Mouse (Mus musculus) yolk sac, embryonic 10.5 days (tissue): ENCODE results near the gene Rcor3.

ENCODE experiments used
- DNase-seq: peaks from one replicate; pipeline ENCODE4 v3.0.0-alpha.2; 2017; ENCODE audit warnings: low spot score

Rcor3 gene

DNA sequence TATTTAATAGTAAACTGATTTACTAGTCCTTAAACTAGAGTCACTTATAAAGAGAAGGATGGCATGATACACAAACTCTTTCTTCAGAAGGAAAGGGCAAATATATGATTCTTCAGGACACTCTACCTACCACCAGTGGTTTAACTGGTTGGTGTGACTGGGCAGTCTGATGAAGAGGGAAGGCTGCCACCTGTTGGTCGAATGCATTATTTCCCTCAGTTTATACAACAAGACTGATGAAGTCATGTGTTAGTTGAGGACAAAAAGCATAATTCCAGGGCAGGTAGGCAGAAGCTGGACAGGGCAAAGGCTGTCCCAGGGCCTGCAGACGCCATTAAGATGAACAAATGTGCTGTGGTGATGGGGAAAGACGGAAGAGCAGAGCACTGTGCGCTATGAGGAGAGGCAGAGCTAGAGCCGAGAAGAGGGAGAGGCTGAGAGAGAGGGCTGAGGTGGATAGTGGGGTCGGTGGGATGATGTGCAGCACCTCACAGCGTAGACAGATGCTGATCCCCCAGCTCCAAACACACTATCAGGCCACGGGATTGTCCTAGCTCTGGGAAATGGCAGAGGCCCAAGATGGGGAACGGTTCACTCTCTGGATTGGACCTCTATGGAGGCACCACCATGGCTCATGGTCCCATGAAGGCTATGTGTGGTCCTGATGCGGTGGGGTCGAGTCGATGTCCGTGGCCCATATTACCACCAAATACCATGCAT, 43.3 kb downstream of the Rcor3 start:
- DNase-seq = no peak

DNA sequence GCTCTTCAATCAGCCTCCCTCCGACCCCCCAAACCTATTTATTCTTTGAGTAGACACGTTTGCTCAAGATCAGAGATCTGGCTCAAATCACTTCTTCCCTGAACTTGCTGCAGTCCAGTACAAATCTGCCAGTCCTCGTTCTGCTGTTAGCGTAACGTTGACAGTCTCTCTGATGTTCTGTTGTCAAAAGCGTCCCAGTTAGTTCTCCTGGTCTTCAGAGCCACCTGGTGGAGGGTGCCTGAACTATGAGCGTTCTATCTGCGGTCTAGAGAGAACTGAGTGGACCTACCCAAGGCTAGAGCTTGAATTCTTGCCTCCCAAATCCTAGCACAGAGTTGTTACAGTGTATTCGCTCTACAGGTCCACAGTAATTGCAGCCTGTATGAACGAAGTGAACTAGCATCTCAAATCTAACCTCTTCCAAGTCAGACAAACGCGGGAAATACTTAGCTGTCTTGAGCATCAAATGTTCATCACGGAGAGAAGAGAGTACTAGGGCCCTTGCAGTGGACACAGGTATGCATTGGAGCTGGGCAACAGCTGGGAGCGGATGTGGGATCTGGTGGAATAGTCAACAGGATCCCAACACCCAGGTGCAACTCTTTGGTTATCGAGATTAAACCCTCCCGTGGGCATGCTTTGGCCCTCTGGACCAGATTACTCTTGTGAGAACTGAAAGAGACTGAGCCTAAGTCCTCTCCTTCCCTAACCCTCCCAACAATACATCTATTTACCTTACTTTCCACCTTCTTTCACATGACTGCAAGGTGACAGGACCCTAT, 44.8 kb downstream of the Rcor3 start:
- peak; percentile 77 for DNase-seq

- peak; percentile 96 for DNase-seq
Measured at GRCm38 (mm10) chr1:192091806-192092772, 45.8 kb downstream of the Rcor3 start, which contains the start of gene Traf5. Gene Traf5 (minus strand): TSS chr1:192092559.

DNA sequence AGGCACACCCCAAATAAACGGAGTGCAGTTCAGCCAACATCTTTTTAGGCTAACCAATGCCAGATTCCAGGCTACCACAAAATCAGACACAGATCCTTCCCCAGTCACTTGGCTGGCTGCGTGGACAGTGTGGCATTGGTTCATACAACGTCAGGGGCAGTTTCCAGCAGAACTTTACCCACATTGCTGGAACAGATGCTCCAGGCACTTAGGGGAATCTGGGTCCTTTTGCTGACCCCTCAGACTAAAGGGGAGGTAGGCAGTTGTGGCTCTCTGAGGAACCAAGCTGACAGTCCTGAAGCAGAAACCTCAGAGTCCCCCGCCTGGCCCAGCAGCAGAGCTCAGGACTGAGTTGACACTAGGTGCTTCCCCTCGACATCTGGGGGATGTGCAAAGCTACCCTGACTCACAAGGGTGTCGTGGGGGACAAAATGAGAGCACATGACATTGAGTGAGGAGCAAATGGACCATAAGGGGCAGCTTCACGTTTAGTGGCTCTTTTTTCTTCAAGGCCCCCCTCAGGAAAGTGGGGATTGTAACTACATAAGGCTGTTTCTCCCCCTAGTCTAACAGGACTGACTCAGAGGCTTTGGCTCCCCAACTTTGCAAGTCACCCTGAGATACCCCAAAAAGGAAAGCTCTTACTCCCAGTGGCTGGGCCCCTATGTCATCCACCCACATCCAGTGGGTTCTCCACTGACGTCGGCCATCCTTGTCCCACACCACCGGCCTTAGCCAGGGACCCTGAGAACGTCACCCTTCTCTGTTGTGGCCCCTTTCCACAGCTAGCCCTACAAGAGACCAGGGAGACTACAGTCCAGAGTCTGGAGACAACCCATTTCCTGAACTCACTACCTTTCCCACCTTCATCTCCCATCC, 46.9 kb downstream of the Rcor3 start:
- no peak for DNase-seq

DNA sequence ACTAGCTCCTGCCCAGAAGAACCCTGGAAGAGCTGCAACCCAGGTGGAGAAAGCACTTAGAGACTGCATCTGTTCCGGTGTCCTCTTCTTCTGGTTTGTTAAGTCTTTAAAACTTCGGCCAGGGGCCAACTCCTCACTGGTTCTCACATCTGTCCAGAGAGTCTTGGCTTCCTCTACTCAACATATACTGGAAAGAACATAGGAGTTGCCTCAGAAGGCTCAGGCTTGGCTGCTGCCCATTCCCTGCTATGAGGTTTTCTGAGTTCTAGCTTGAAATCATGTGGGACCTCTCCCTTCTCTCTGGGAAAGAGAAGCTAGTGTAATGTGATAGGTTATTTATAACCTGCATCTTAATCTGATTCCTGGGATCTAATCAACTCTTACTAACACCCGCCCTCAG, 47.6 kb downstream of the Rcor3 start:
- DNase-seq = no peak

GRCm38 (mm10) chr1:192089208-192090166, 48.4 kb downstream of the Rcor3 start:
- DNase-seq = no peak

GRCm38 (mm10) chr1:192088011-192088410, 49.9 kb downstream of the Rcor3 start:
- DNase-seq = no peak

DNA sequence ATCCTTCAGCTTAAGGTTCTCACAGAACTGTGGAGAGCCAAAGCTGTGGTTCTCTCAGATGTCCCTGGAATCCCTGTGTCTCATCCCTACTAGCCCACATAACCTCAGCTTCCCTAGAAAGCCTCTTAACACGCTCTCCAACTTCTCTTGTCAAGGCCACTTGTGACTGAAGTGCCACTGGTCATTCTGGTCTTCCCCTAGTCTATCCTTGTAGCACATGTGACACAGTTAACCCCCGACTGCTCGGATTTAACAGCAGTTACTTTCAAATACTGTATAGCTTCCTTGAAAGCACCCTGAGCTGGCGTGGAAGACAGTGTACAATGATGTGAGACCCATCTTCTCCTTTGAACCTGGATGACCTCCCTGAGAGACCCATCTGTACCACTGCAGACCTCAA, 50.8 kb downstream of the Rcor3 start:
- DNase-seq = no peak

DNA sequence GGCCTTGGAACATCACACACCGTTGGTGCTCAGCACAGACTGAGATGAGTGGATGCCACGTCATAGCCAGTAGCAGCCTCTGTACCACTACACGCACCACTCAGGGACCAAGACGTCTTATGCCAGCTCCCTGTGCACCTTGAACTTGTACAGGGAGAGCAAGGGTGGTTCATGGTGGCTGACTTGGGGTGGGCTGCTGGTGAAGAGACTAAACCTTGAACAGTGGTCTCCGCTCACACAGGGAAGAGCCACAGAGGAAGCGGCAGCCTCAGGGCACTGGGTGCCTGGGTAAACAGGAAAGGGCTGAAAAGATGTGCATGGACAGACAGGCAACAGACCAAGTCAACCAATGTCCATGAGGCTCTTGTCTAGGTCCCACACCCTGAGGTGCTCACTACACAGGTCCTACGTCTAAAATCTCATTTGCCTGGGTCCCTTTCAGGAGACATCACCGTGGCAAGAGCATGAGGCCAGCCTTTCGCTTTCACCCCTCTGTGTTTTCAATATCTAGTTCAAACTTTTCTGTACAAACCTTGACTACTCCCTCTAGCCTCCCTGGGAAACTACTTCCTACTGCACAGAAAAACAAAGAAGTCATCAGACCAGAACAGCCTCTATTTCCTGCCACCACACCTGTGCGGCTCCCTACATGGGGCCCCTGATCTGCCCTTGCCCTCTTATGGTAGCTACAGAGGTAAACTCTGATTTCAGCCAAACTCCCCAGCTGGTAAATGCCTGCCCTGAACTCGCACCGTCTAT, 51.4 kb downstream of the Rcor3 start:
- DNase-seq = no peak

DNA sequence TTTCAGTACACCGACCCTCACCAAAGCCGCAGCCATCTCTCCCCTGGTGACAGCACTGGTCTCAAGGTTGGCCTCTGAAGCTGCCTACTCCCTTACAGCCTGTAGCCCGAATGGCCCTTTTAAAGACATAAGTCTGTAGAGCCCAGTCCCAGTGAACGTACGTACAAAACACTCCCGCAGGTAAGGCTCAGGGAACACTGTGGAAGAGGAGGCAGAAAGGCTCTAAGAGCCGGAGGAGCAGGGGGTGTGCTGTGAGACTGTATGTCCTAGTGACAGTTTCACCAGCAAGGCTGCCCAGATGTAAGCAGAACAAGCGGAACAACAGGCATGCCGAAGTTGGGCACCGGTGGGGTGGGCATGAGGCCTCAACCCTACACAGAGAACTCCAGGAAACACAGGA, 52.6 kb downstream of the Rcor3 start:
- DNase-seq = no peak

GRCm38 (mm10) chr1:192082646-192083045, 55.2 kb downstream of the Rcor3 start:
- DNase-seq = no peak

DNA sequence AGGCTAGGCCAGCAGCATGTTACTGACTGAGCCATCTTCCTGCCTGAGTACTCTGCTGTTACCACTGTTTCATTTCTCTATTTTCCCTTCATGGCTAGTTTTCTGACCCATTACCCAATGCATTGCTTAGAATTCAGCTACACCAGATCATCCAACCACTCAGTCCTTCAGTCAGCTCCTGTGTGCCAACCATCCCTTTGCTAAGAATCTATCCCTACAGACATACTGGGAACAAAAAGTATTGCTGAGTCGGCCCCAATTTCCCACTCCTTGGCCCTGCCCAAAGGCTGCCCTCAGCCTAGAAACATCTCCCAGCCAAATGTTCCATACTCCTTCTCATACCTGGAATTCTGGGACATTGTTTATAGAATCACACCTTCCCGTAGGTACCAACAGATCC, 56.7 kb downstream of the Rcor3 start:
- no peak for DNase-seq

- no peak for DNase-seq
Measured at GRCm38 (mm10) chr1:192079121-192079520, 58.7 kb downstream of the Rcor3 start.

DNA sequence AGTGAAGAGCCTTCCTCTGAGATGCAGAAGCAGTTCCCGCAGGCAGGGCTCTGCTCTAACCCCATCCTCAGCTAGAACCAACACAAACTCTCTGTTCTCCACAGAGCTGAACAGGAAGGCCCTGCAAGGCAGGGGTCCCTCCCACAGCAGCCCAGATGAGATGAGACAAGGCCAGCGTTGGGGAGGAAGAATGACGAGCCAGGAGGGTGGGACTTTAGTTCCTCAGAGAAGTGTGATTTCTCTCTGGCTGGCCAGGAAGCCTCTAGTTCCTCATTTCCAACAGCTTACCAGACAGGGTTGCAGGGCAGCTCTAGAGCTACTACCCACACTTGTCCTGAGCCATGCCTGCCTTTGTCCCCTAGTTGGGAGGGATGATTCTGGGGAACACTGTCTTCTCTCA, 59.5 kb downstream of the Rcor3 start:
- DNase-seq = no peak

GRCm38 (mm10) chr1:192076796-192077535, 60.9 kb downstream of the Rcor3 start:
- DNase-seq = no peak

DNA sequence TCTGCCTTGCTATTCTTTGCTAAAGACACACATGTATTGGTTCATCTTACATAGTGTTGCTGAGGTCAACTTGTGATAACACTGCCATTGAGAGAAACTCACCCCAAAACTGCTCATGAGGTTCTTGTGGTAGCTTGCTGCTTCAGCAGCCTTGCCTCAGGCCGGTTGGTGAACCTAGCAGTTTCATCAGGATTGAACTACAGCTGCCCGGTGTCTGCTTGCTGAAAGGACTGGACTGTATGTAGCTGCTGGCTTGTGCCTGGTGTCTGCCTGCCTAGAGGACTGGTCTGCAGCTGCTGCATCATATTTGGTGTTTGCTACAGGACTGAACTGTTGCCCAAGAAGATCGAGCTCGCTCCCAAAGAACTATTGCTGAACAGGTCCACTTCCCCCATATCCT, 61.8 kb downstream of the Rcor3 start:
- DNase-seq = no peak

GRCm38 (mm10) chr1:192074824-192075223, 63.0 kb downstream of the Rcor3 start:
- DNase-seq = no peak

DNA sequence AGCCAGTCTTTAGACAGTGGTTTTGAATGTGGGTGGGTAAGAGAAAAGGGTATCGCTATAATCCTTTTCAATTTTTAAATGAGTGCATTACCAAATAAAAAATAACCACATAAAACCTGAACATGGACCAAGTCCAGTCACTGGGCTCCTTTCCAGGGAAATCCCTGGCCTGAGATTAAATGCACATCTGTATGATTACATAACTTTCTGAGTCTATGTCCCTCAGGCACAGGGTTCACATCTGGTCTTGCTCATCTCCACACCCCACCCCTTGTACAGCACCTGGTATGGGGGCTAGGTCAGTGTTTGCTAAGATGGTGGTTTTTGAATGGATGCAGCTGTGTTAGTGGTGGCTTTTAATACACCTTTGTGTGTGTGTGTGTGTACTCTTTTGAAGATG, 65.4 kb downstream of the Rcor3 start:
- DNase-seq = no peak

GRCm38 (mm10) chr1:192070618-192071051, 67.2 kb downstream of the Rcor3 start:
- DNase-seq = no peak
